ENCODE assay signal across 16 mouse cellular contexts in the genomic region with DNA sequence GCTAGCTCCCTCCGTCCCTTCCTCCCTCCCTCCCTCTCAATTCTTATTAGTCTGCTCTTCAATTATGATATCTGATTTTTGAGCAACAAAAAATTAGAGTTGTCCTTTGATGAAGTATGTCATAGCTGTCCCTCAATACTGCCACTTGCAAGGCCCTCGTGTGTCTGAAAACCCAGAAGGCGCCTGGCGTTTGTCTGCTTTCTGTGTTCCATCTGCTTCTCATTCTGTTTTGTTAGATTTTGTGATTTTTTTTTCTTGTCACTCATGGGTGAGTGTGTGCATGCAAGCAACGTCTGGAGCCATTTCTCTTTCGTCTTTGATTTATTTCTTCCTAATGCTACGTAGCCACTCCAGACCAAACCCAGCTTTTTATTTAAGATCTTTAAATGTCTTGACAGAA. TPM values are rescaled to one million over a fixed set of nuclear protein-coding genes. Genes with fewer than 3 reads are reported as not detected.
DNase-seq lines count a peak whose midpoint lies in the region; ATAC-seq and TF ChIP-seq lines count a peak whose summit lies in the region.
"Had no signal": no experiment of that assay in that cellular context is flagged by ENCODE, and none has a peak within 500 bp of the region (broad histone marks: within the 10 kb centered on the region; RNA-seq: fewer than 3 reads in every experiment).

No protein-coding gene starts in this region.

- no peaks in the 10 kb centered on the region for H3K27me3 ChIP-seq in lung, embryonic 14.5 days (ENCODE audit: insufficient read depth, low read length)
- no peaks in the 10 kb centered on the region for H3K27me3 ChIP-seq in embryonic facial prominence, embryonic 14.5 days (replicated peaks; ENCODE audit: control insufficient read depth, insufficient read depth, low read length)
- no peaks in the 10 kb centered on the region for H3K27me3 ChIP-seq in limb, embryonic 13.5 days
- H3K27me3 ChIP-seq: heart, embryonic 13.5 days; midbrain, embryonic 13.5 days had no signal

- WGBS in lung, embryonic 14.5 days: 45% methylated on average over 7 of the region's 7 CpGs
- 31% methylated on average over 7 of the region's 7 CpGs for WGBS in embryonic facial prominence, embryonic 14.5 days
- 27% methylated on average over 7 of the region's 7 CpGs for WGBS in limb, embryonic 13.5 days

- H3K36me3 ChIP-seq in lung, embryonic 14.5 days (ENCODE audit: insufficient read depth): peaks cover 40% of the 10 kb centered on the region
- peaks cover 13% of the 10 kb centered on the region for H3K36me3 ChIP-seq in embryonic facial prominence, embryonic 14.5 days (ENCODE audit: control insufficient read depth, insufficient read depth, low read length)
- H3K36me3 ChIP-seq in limb, embryonic 13.5 days: peaks cover 13% of the 10 kb centered on the region
- H3K36me3 ChIP-seq: midbrain, embryonic 13.5 days had no signal

- peak; percentile 48 for DNase-seq in embryo, embryonic 11 days
- no peak for DNase-seq in embryo, embryonic 10 days (ENCODE audit: low spot score)
- no peak for DNase-seq in lung, embryonic 14.5 days
- no peak for DNase-seq in lung, postnatal 25 days (ENCODE audit: low spot score)
- DNase-seq in embryonic facial prominence, embryonic 14.5 days (ENCODE audit: low spot score): no peak
- DNase-seq in heart, postnatal 14 days: no peak
- no peak for DNase-seq in adrenal gland, adult 8-10 months
- DNase-seq: cerebellum, adult 11-12 months; cerebellum, postnatal 36 days; kidney, adult 2 months; kidney, postnatal 14 days; left cerebral cortex, postnatal 4 days had no signal

- TF ChIP-seq CTCF in lung, embryonic 14.5 days (IDR thresholded peaks at IDR 0.05; ENCODE audit: low read depth): no peak

- intact Hi-C loops in heart, postnatal 14 days (cut with DNase I): no loop called here

- H3K4me2 ChIP-seq in lung, embryonic 14.5 days: peak overlapping the region; percentile 49
- H3K4me2 ChIP-seq in embryonic facial prominence, embryonic 14.5 days (ENCODE audit: low read depth, low read length): peak overlapping the region; percentile 31
- no peak overlapping the region for H3K4me2 ChIP-seq in limb, embryonic 13.5 days (replicated peaks)
- H3K4me2 ChIP-seq: heart, embryonic 13.5 days; midbrain, embryonic 13.5 days had no signal

- no peak for ATAC-seq in lung, embryonic 14.5 days (ENCODE audit: insufficient read depth)
- ATAC-seq in embryonic facial prominence, embryonic 14.5 days (ENCODE audit: low read depth): no peak
- ATAC-seq in limb, embryonic 13.5 days (ENCODE audit: low FRiP score, low read depth): no peak
- ATAC-seq: midbrain, embryonic 13.5 days had no signal

- H3K9me3 ChIP-seq in lung, embryonic 14.5 days (ENCODE audit: low read depth, low read length): no peaks in the 10 kb centered on the region
- no peaks in the 10 kb centered on the region for H3K9me3 ChIP-seq in embryonic facial prominence, embryonic 14.5 days (ENCODE audit: control insufficient read depth, low read length)
- H3K9me3 ChIP-seq in limb, embryonic 13.5 days: no peaks in the 10 kb centered on the region
- H3K9me3 ChIP-seq: heart, embryonic 13.5 days; midbrain, embryonic 13.5 days had no signal

- H3K4me3 ChIP-seq in lung, embryonic 14.5 days (ENCODE audit: low read depth, low read length): peak overlapping the region; percentile 11; the same call in 1 of the 2 replicates
- no peak overlapping the region for H3K4me3 ChIP-seq in embryonic facial prominence, embryonic 14.5 days (ENCODE audit: low read depth, low read length)
- no peak overlapping the region for H3K4me3 ChIP-seq in limb, embryonic 13.5 days
- H3K4me3 ChIP-seq: heart, embryonic 13.5 days; midbrain, embryonic 13.5 days had no signal

- no peak overlapping the region for H3K9ac ChIP-seq in lung, embryonic 14.5 days
- H3K9ac ChIP-seq in embryonic facial prominence, embryonic 14.5 days (ENCODE audit: low read depth, low read length): no peak overlapping the region
- H3K9ac ChIP-seq in limb, embryonic 13.5 days: no peak overlapping the region
- H3K9ac ChIP-seq: midbrain, embryonic 13.5 days had no signal

- H3K27ac ChIP-seq in lung, embryonic 14.5 days (ENCODE audit: low read depth): peak overlapping the region; percentile 14; the same call in 1 of the 2 replicates
- H3K27ac ChIP-seq in embryonic facial prominence, embryonic 14.5 days (replicated peaks; ENCODE audit: low read depth, low read length): peak overlapping the region; percentile 6
- H3K27ac ChIP-seq in limb, embryonic 13.5 days: peak overlapping the region; percentile 84
- H3K27ac ChIP-seq: midbrain, embryonic 13.5 days had no signal

- H3K4me1 ChIP-seq in lung, embryonic 14.5 days (ENCODE audit: insufficient read depth): peaks cover 32% of the 10 kb centered on the region
- H3K4me1 ChIP-seq in embryonic facial prominence, embryonic 14.5 days (ENCODE audit: control insufficient read depth, insufficient read depth, low read length): peaks cover 62% of the 10 kb centered on the region
- H3K4me1 ChIP-seq in limb, embryonic 13.5 days: peaks cover 68% of the 10 kb centered on the region
- H3K4me1 ChIP-seq: midbrain, embryonic 13.5 days had no signal

RNA-seq across cellular contexts. Expression of a gene that starts 9.8 kb away (rescaled TPM):
- 140 and 147 TPM in 2 replicates for polyA plus RNA-seq in lung, embryonic 14.5 days (2014; fragmentation: Nextera tagmentation; extraction: Ambion mirVana)
- polyA plus RNA-seq in embryonic facial prominence, embryonic 14.5 days (2014; fragmentation: Nextera tagmentation; extraction: Ambion mirVana): 28.7 and 35.1 TPM in 2 replicates
- polyA plus RNA-seq in limb, embryonic 13.5 days (2015; fragmentation: Nextera tagmentation; extraction: Ambion mirVana): 37.5 and 42.2 TPM in 2 replicates
- total RNA-seq in heart, postnatal 14 days (2021): 10 to 100 TPM; 57.6 to 64.8 TPM
- 10 to 100 TPM; 22.5 to 31.6 (median 27.9) TPM for total RNA-seq in adrenal gland, adult 8-10 months (2022)
- total RNA-seq: MEL had no signal

Comparison
In these comparisons a context has a peak if more than half of its experiments do, and no peak if none do; other contexts are left out.
1. H3K27ac ChIP-seq: peak in every context shown above with its lines; median percentile 84 in limb, embryonic 13.5 days; 14 in lung, embryonic 14.5 days; 6 in embryonic facial prominence, embryonic 14.5 days.